Mouse (Mus musculus) neural tube, embryonic 14.5 days (tissue): ENCODE measurements around the gene 1700056E22Rik. TPM values are rescaled to one million over a fixed set of nuclear protein-coding genes. Genes with fewer than 3 reads are reported as not detected.

Experiments
- ATAC-seq: fragments of 200-750 bp; cut with Nextera tagmentation; 2 replicates; pipeline ENCODE4 v1.8.0; 2017; ENCODE audit warnings: low read depth, mild to moderate bottlenecking, moderate TSS enrichment, moderate library complexity
- H3K27ac ChIP-seq: fragments of 300-500 bp; sonication (generic); 2 replicates; pipeline ENCODE4 v1.5.1; 2014; ENCODE audit warnings: low read depth, mild to moderate bottlenecking, control low read depth, low read length, moderate library complexity, mixed read lengths
- H3K27me3 ChIP-seq: fragments of 300-500 bp; sonication (generic); 2 replicates; pipeline ENCODE4 v1.6.1; 2014; ENCODE audit warnings: low read length; ENCODE audit not compliant: control insufficient read depth, insufficient read depth
- H3K36me3 ChIP-seq: fragments of 300-500 bp; sonication (generic); 2 replicates; pipeline ENCODE4 v1.6.1; 2014; ENCODE audit warnings: low read length, mixed read lengths; ENCODE audit not compliant: control insufficient read depth, insufficient read depth
- H3K4me1 ChIP-seq: fragments of 300-500 bp; sonication (generic); 2 replicates; pipeline ENCODE4 v1.6.1; 2014; ENCODE audit warnings: low read length; ENCODE audit not compliant: control insufficient read depth, insufficient read depth
- H3K4me2 ChIP-seq: fragments of 300-500 bp; sonication (generic); 2 replicates; pipeline ENCODE4 v1.6.1; 2014; ENCODE audit warnings: mild to moderate bottlenecking, low read depth, low read length, control low read depth
- H3K4me3 ChIP-seq: fragments of 300-500 bp; sonication (generic); 2 replicates; pipeline ENCODE4 v1.5.1; 2014; ENCODE audit warnings: low read depth, low read length, control low read depth, mixed read lengths
- H3K9ac ChIP-seq: fragments of 300-500 bp; sonication (generic); replicated peaks from 2 replicates; pipeline ENCODE4 v1.6.1; 2014; ENCODE audit warnings: low read depth, mild to moderate bottlenecking, control low read depth, low read length, mixed read lengths
- H3K9me3 ChIP-seq: fragments of 300-500 bp; sonication (generic); 2 replicates; pipeline ENCODE4 v1.6.1; 2016; ENCODE audit warnings: low read length; ENCODE audit not compliant: control insufficient read depth
- WGBS: fragments of 180-500 bp; shearing (Covaris S2); extraction: QIAGEN DNeasy Blood & Tissue Kit; methylation state at CpG from one replicate; pipeline ENCODE4 v1.1.7; 2014; 5-methylcytosine and 5-hydroxymethylcytosine counted together
- polyA plus RNA-seq: library from polyadenylated mRNA; unstranded; fragments of >200 nt; fragmentation: Nextera tagmentation; extraction: Ambion mirVana; gene quantifications from 2 replicates; pipeline ENCODE4 v1.2.1, GENCODE M21; 2014

The 1700056E22Rik gene
- polyA plus RNA-seq, 1 experiment from 2014 or later = 0.80 TPM

GRCm38 (mm10) chr1:184033390-184034010 is 601 bp downstream of the 1700056E22Rik start:
- peak overlapping the region; percentile 55 for H3K4me3 ChIP-seq
- peak overlapping the region; percentile 93 for H3K27ac ChIP-seq
- peak overlapping the region; percentile 87 for H3K9ac ChIP-seq
- peaks cover 13% of the 10 kb centered on the region; the same call in 1 of the 2 replicates for H3K4me1 ChIP-seq
- no peaks in the 10 kb centered on the region for H3K36me3 ChIP-seq
- H3K4me2 ChIP-seq = peak overlapping the region; percentile 83
- H3K9me3 ChIP-seq = no peaks in the 10 kb centered on the region
- H3K27me3 ChIP-seq = no peaks in the 10 kb centered on the region
- peak; percentile 77 for ATAC-seq
- WGBS = under 1% methylated on average over 56 of the region's 63 CpGs

GRCm38 (mm10) chr1:184032682-184033389 is 1.3 kb downstream of the 1700056E22Rik start:
- Histone ChIP-seq H3K4me2 (peak overlapping the region; percentile 83), H3K4me3 (peak overlapping the region; percentile 55), H3K27ac (peak overlapping the region; percentile 93), H3K4me1 (peaks cover 13% of the 10 kb centered on the region; the same call in 1 of the 2 replicates), H3K27me3 (no peaks in the 10 kb centered on the region), H3K9me3 (no peaks in the 10 kb centered on the region), H3K36me3 (no peaks in the 10 kb centered on the region), H3K9ac (peak overlapping the region; percentile 87)
- ATAC-seq = no peak
- 21% methylated on average over 19 of the region's 19 CpGs for WGBS

- Histone ChIP-seq H3K4me1 (peaks cover 5% of the 10 kb centered on the region; the same call in 1 of the 2 replicates), H3K9ac (no peak overlapping the region), H3K4me2 (no peak overlapping the region), H3K27me3 (no peaks in the 10 kb centered on the region), H3K27ac (no peak overlapping the region), H3K9me3 (no peaks in the 10 kb centered on the region), H3K36me3 (no peaks in the 10 kb centered on the region), H3K4me3 (no peak overlapping the region)
- 92% methylated on average over 8 of the region's 8 CpGs for WGBS
- ATAC-seq = no peak
Observed at GRCm38 (mm10) chr1:184030070-184030802, 3.9 kb downstream of the 1700056E22Rik start.

- no peaks in the 10 kb centered on the region for H3K27me3 ChIP-seq
- H3K9ac ChIP-seq = no peak overlapping the region
- no peaks in the 10 kb centered on the region for H3K36me3 ChIP-seq
- no peaks in the 10 kb centered on the region for H3K4me1 ChIP-seq
- WGBS = 88% methylated on average over 3 of the region's 3 CpGs
- ATAC-seq = no peak
- H3K4me2 ChIP-seq = no peak overlapping the region
- no peak overlapping the region for H3K27ac ChIP-seq
- no peak overlapping the region for H3K4me3 ChIP-seq
- H3K9me3 ChIP-seq = no peaks in the 10 kb centered on the region
Observed at GRCm38 (mm10) chr1:184027039-184027438, 7.1 kb downstream of the 1700056E22Rik start.

GRCm38 (mm10) chr1:184025079-184025478 is 9.0 kb downstream of the 1700056E22Rik start:
- Histone ChIP-seq H3K4me3 (no peak overlapping the region), H3K4me2 (no peak overlapping the region), H3K9me3 (no peaks in the 10 kb centered on the region), H3K36me3 (no peaks in the 10 kb centered on the region), H3K27me3 (no peaks in the 10 kb centered on the region), H3K4me1 (no peaks in the 10 kb centered on the region), H3K9ac (no peak overlapping the region), H3K27ac (no peak overlapping the region)
- WGBS = 94% methylated on average over 5 of the region's 5 CpGs
- no peak for ATAC-seq

- no peak overlapping the region for H3K4me3 ChIP-seq
- H3K9me3 ChIP-seq = no peaks in the 10 kb centered on the region
- 96% methylated on average over 2 of the region's 2 CpGs for WGBS
- H3K36me3 ChIP-seq = no peaks in the 10 kb centered on the region
- no peaks in the 10 kb centered on the region for H3K4me1 ChIP-seq
- no peaks in the 10 kb centered on the region for H3K27me3 ChIP-seq
- H3K4me2 ChIP-seq = no peak overlapping the region
- no peak for ATAC-seq
- H3K27ac ChIP-seq = no peak overlapping the region
- H3K9ac ChIP-seq = no peak overlapping the region
Observed at GRCm38 (mm10) chr1:184024631-184025030, 9.5 kb downstream of the 1700056E22Rik start.

GRCm38 (mm10) chr1:184023971-184024370 is 10.1 kb downstream of the 1700056E22Rik start:
- ATAC-seq = no peak
- 73% methylated on average over 2 of the region's 2 CpGs for WGBS

GRCm38 (mm10) chr1:184019722-184020107 is 14.4 kb downstream of the 1700056E22Rik start:
- Histone ChIP-seq H3K9me3 (no peaks in the 10 kb centered on the region), H3K9ac (no peak overlapping the region), H3K4me2 (no peak overlapping the region), H3K4me3 (no peak overlapping the region), H3K27me3 (no peaks in the 10 kb centered on the region), H3K27ac (no peak overlapping the region), H3K4me1 (no peaks in the 10 kb centered on the region), H3K36me3 (no peaks in the 10 kb centered on the region)
- ATAC-seq = no peak
- 52% methylated on average over 6 of the region's 6 CpGs for WGBS

More at GRCm38 (mm10) chr1:184023971-184024370, 10.1 kb downstream of the 1700056E22Rik start:
- no peak overlapping the region for H3K9ac ChIP-seq
- no peaks in the 10 kb centered on the region for H3K36me3 ChIP-seq
- no peak overlapping the region for H3K27ac ChIP-seq
- H3K4me1 ChIP-seq = no peaks in the 10 kb centered on the region
- no peaks in the 10 kb centered on the region for H3K9me3 ChIP-seq
- no peaks in the 10 kb centered on the region for H3K27me3 ChIP-seq
- no peak overlapping the region for H3K4me3 ChIP-seq
- no peak overlapping the region for H3K4me2 ChIP-seq
